ENCODE assay signal across 17 mouse cellular contexts in genomic region chr1:192081129-192081528, GRCm38 (mm10).
"Had no signal": no experiment of that assay in that cellular context is flagged by ENCODE, and none has a peak within 500 bp of the region (broad histone marks: within the 10 kb centered on the region; RNA-seq: fewer than 3 reads in every experiment).

No protein-coding gene starts in this region.

- H3K27me3 ChIP-seq: liver, embryonic 13.5 days; midbrain, embryonic 12.5 days; neural tube, embryonic 13.5 days; stomach, embryonic 15.5 days had no signal

- H3K4me2 ChIP-seq: liver, embryonic 13.5 days; midbrain, embryonic 12.5 days; neural tube, embryonic 13.5 days; stomach, embryonic 15.5 days had no signal

- H3K4me3 ChIP-seq: layer of hippocampus, adult 2 months; left cerebral cortex, adult 2 months; liver, embryonic 13.5 days; midbrain, embryonic 12.5 days; myocyte; neural tube, embryonic 13.5 days; stomach, embryonic 15.5 days had no signal

- DNase-seq: kidney, postnatal 25 days; layer of hippocampus, postnatal 36 days; liver, embryonic 13.5 days; lung, adult 2 months; lung, postnatal 14 days; lung, postnatal 4 days; retina, postnatal 1 day; thymus, postnatal 36 days had no signal

- H3K4me1 ChIP-seq: midbrain, embryonic 12.5 days; neural tube, embryonic 13.5 days had no signal

- H3K9ac ChIP-seq: liver, embryonic 13.5 days; midbrain, embryonic 12.5 days; neural tube, embryonic 13.5 days; stomach, embryonic 15.5 days had no signal

- H3K9me3 ChIP-seq: neural tube, embryonic 13.5 days; stomach, embryonic 15.5 days had no signal

- H3K36me3 ChIP-seq: midbrain, embryonic 12.5 days; neural tube, embryonic 13.5 days; stomach, embryonic 15.5 days had no signal

- H3K27ac ChIP-seq: kidney, postnatal 0 days; layer of hippocampus, adult 2 months; left cerebral cortex, adult 2 months; liver, embryonic 13.5 days; midbrain, embryonic 12.5 days; neural tube, embryonic 13.5 days; stomach, embryonic 15.5 days had no signal

- ATAC-seq: intestine, postnatal 0 days; midbrain, embryonic 16.5 days had no signal
